Mouse (Mus musculus) MEL (cell line): ENCODE results near the gene Esrra. TPM values are rescaled to one million over a fixed set of nuclear protein-coding genes. Genes with fewer than 3 reads are reported as not detected.

Source experiments
- DNase-seq: peaks from one replicate; pipeline ENCODE4 v3.0.0; 2011; ENCODE audit warnings: low read depth, low spot score
- H3K27ac ChIP-seq: 2 replicates; pipeline ENCODE4 v1.5.1; 2012; ENCODE audit warnings: low read depth, mild to moderate bottlenecking, control low read depth, low read length, moderate library complexity; ENCODE audit not compliant: control insufficient read depth
- H3K27me3 ChIP-seq, 2 experiments: fragments of 150-350 bp in 1 of 2; sonication (generic) in 1 of 2; 2 replicates each; pipeline ENCODE4 v1.6.1; 2012; ENCODE audit warnings: low read length in 2 of 2, mild to moderate bottlenecking in 2 of 2, improper control_type of control experiment in 1 of 2, moderate library complexity in 1 of 2; ENCODE audit not compliant: insufficient read depth in 2 of 2, control insufficient read depth in 1 of 2
- H3K36me3 ChIP-seq, 2 experiments: 2 replicates each; pipeline ENCODE4 v1.6.1; 2012 to 2014; ENCODE audit warnings: low read length in 2 of 2, improper control_type of control experiment in 1 of 2, inconsistent platforms in 1 of 2, mild to moderate bottlenecking in 1 of 2; ENCODE audit not compliant: insufficient read depth in 2 of 2, control insufficient read depth in 1 of 2
- H3K4me1 ChIP-seq, 2 experiments: fragments of 150-350 bp in 1 of 2; sonication (generic) in 1 of 2; 2 replicates each; pipeline ENCODE4 v1.6.1; 2012; ENCODE audit warnings: low read length in 2 of 2, improper control_type of control experiment in 1 of 2, mild to moderate bottlenecking in 1 of 2; ENCODE audit not compliant: insufficient read depth in 2 of 2, control insufficient read depth in 1 of 2
- H3K4me3 ChIP-seq, 2 experiments: fragments of 150-350 bp in 1 of 2; sonication (generic) in 1 of 2; 2 replicates each; pipeline ENCODE4 v1.5.1; 2012; ENCODE audit warnings: low read depth in 2 of 2, low read length in 2 of 2, mild to moderate bottlenecking in 2 of 2, moderate library complexity in 2 of 2, control low read depth in 1 of 2, improper control_type of control experiment in 1 of 2; ENCODE audit not compliant: control insufficient read depth in 1 of 2, insufficient read depth in 1 of 2
- H3K79me2 ChIP-seq: 2 replicates; pipeline ENCODE4 v1.6.1; 2012; ENCODE audit warnings: mild to moderate bottlenecking, low read length, moderate library complexity; ENCODE audit not compliant: control insufficient read depth, poor library complexity, insufficient read depth
- H3K9ac ChIP-seq: 2 replicates; pipeline ENCODE4 v1.6.1; 2012; ENCODE audit warnings: low read depth, mild to moderate bottlenecking, control low read depth, low read length, moderate library complexity; ENCODE audit not compliant: control insufficient read depth, poor library complexity, severe bottlenecking
- H3K9me3 ChIP-seq: fragments of 150-350 bp; sonication (generic); replicated peaks from 2 replicates; pipeline ENCODE4 v1.6.1; 2012; ENCODE audit warnings: mild to moderate bottlenecking, low read length, improper control_type of control experiment, moderate library complexity; ENCODE audit not compliant: insufficient read depth
- CHD1 ChIP-seq: IDR thresholded peaks from 2 replicates; pipeline ENCODE4 v1.6.1; 2012; ENCODE audit warnings: low read depth, mild to moderate bottlenecking, inconsistent platforms, low read length, improper control_type of control experiment
- CTCF ChIP-seq, 3 experiments: IDR thresholded peaks in 2 of 3; conservative IDR thresholded peaks in 1 of 3; 2 replicates each; pipeline ENCODE4 v1.5.1; 2011 to 2012; ENCODE audit warnings: low read length in 3 of 3, low read depth in 2 of 3, mild to moderate bottlenecking in 2 of 3, improper control_type of control experiment in 1 of 3, inconsistent platforms in 1 of 3, mixed read lengths in 1 of 3, moderate library complexity in 1 of 3; ENCODE audit not compliant: control insufficient read depth in 1 of 3, insufficient read depth in 1 of 3, poor library complexity in 1 of 3, severe bottlenecking in 1 of 3
- E2F4 ChIP-seq: IDR thresholded peaks from 2 replicates; pipeline ENCODE4 v1.6.1; 2011; ENCODE audit warnings: low read depth, low read length, improper control_type of control experiment, borderline replicate concordance
- ELF1 ChIP-seq: IDR thresholded peaks from 2 replicates; pipeline ENCODE4 v1.6.1; 2014; ENCODE audit warnings: low read depth, mild to moderate bottlenecking, inconsistent platforms, low read length, improper control_type of control experiment, moderate library complexity
- ETS1 ChIP-seq: IDR thresholded peaks from 2 replicates; pipeline ENCODE4 v1.6.1; 2012; ENCODE audit warnings: low read depth, mild to moderate bottlenecking, inconsistent platforms, low read length, improper control_type of control experiment, moderate library complexity
- GATA1 ChIP-seq: IDR thresholded peaks from 2 replicates; pipeline ENCODE4 v1.6.1; 2011; ENCODE audit warnings: low read depth, low read length, improper control_type of control experiment
- JUND ChIP-seq: IDR thresholded peaks from 2 replicates; pipeline ENCODE4 v1.6.1; 2011; ENCODE audit warnings: low read depth, mild to moderate bottlenecking, improper control_type of control experiment, low read length
- MAZ ChIP-seq: IDR thresholded peaks from 2 replicates; pipeline ENCODE4 v1.6.1; 2012; ENCODE audit warnings: low read depth, mild to moderate bottlenecking, inconsistent platforms, low read length, improper control_type of control experiment
- MEF2A ChIP-seq: IDR thresholded peaks from 2 replicates; pipeline ENCODE4 v1.6.1; 2014; ENCODE audit warnings: low read depth, mild to moderate bottlenecking, inconsistent platforms, low read length, improper control_type of control experiment; ENCODE audit not compliant: poor library complexity, insufficient replicate concordance, severe bottlenecking; ENCODE audit errors: extremely low read depth
- MYC ChIP-seq: IDR thresholded peaks from 2 replicates; pipeline ENCODE4 v1.6.1; 2011; ENCODE audit warnings: low read depth, mild to moderate bottlenecking, low read length, improper control_type of control experiment, moderate library complexity
- NELFE ChIP-seq: IDR thresholded peaks from 2 replicates; pipeline ENCODE4 v1.6.1; 2011; ENCODE audit warnings: low read depth, low read length, improper control_type of control experiment
- NRF1 ChIP-seq: IDR thresholded peaks from 2 replicates; pipeline ENCODE4 v1.6.1; 2014; ENCODE audit warnings: low read depth, mild to moderate bottlenecking, inconsistent platforms, low read length, improper control_type of control experiment, moderate library complexity; ENCODE audit not compliant: poor library complexity, insufficient read depth, severe bottlenecking
- POLR2AphosphoS2 ChIP-seq: IDR thresholded peaks from 2 replicates; pipeline ENCODE4 v1.6.1; 2011; ENCODE audit warnings: low read length, improper control_type of control experiment
- POLR2AphosphoS5 ChIP-seq: IDR thresholded peaks from 2 replicates; pipeline ENCODE4 v1.6.1; 2012; ENCODE audit warnings: low read depth, borderline replicate concordance, mild to moderate bottlenecking, inconsistent platforms, low read length, moderate library complexity, mixed read lengths
- RAD21 ChIP-seq: IDR thresholded peaks from 2 replicates; pipeline ENCODE4 v1.6.1; 2011; ENCODE audit warnings: mild to moderate bottlenecking, low read depth, low read length, improper control_type of control experiment
- SMC3 ChIP-seq: IDR thresholded peaks from 2 replicates; pipeline ENCODE4 v1.6.1; 2011; ENCODE audit warnings: low read depth, low read length, improper control_type of control experiment
- TAL1 ChIP-seq: IDR thresholded peaks from 2 replicates; pipeline ENCODE4 v1.6.1; 2012; ENCODE audit warnings: mild to moderate bottlenecking, inconsistent platforms, low read length, moderate library complexity, mixed read lengths
- TBP ChIP-seq: IDR thresholded peaks from 2 replicates; pipeline ENCODE4 v1.8.0; 2011; ENCODE audit warnings: low read depth, low read length, improper control_type of control experiment
- USF2 ChIP-seq, 2 experiments: IDR thresholded peaks; 2 replicates each; pipeline ENCODE4 v1.6.1; 2011 to 2012; ENCODE audit warnings: improper control_type of control experiment in 2 of 2, low read length in 2 of 2, borderline replicate concordance in 1 of 2, inconsistent platforms in 1 of 2, low read depth in 1 of 2, mild to moderate bottlenecking in 1 of 2; ENCODE audit not compliant: insufficient read depth in 1 of 2
- ZC3H11A ChIP-seq: IDR thresholded peaks from 2 replicates; pipeline ENCODE4 v1.6.1; 2012; ENCODE audit warnings: low read depth, mild to moderate bottlenecking, inconsistent platforms, low read length, improper control_type of control experiment
- ZMIZ1 ChIP-seq: IDR thresholded peaks from 2 replicates; pipeline ENCODE4 v1.6.1; 2012; ENCODE audit warnings: low read depth, mild to moderate bottlenecking, inconsistent platforms, low read length, improper control_type of control experiment, moderate library complexity
- polyA plus RNA-seq, 2 experiments: library from polyadenylated mRNA; stranded (reverse) in 1 of 2; unstranded in 1 of 2; fragments of >175 nt in 1 of 2; fragments of >200 nt in 1 of 2; gene quantifications; 2 replicates each; pipeline versions ENCODE4 v1.2.1 to v1.2.4; 2012; ENCODE audit warnings: low replicate concordance in 2 of 2, low read depth in 1 of 2; ENCODE audit not compliant: insufficient read length in 2 of 2, insufficient read depth in 1 of 2, missing spikeins in 1 of 2
- total RNA-seq: library from RNA; depleted of rRNA; stranded (reverse); fragments of 300-350 nt; gene quantifications from 2 replicates; pipeline ENCODE4 v1.2.3, GENCODE M21; 2012

Gene Esrra
- total and polyA plus RNA-seq, 3 experiments, result 32.5 to 40.9 TPM; not detected in 1

DNA sequence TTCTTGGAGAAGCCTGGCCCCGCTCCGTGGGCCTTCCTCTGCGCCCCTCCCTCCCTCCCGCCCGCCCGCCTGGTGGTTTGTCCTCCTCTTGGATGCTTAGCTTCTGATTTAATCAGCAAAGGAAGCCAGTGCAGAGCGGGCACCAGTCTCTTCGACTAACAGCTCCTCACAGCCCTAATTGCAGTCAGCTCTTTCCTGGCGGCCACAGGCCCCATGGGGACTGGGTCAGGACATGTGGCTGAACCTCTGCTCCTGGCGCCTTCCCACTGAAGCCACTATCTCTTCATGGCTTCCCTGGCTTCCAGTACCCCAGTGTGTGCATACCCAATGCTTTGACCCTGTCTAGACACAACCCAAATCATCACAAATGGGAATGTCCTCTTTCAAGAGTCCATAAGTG lies 34.8 kb upstream of the Esrra start:
- Histone ChIP-seq H3K27me3 (no peaks in the 10 kb centered on the region), H3K9me3 (no peaks in the 10 kb centered on the region), H3K4me1 (0 out of 4 replicates have a peak, but pooled peaks cover 0 to 3% of the 10 kb centered on the region in 2 experiments), H3K79me2 (peaks cover 1% of the 10 kb centered on the region; the same call in 1 of the 2 replicates)
- no peak for DNase-seq
- no peak for TF ChIP-seq MAZ
- no peak for TF ChIP-seq MEF2A
- no peak for TF ChIP-seq CTCF (IDR thresholded peaks at IDR 0.05 in 2 of 3, conservative IDR thresholded peaks at IDR 0.05 in 1 of 3; ENCODE audit: control insufficient read depth in 1 of 3, insufficient read depth in 1 of 3, low read depth in 2 of 3, low read length in 3 of 3, poor library complexity in 1 of 3, severe bottlenecking in 1 of 3)
- no peak for TF ChIP-seq ZC3H11A
- no peak for TF ChIP-seq POLR2AphosphoS2
- TF ChIP-seq JUND, result no peak
- no peak for TF ChIP-seq TAL1
- no peak for TF ChIP-seq TBP
- no peak for TF ChIP-seq E2F4
- TF ChIP-seq ETS1, result no peak
- no peak for TF ChIP-seq NELFE
- TF ChIP-seq, all 39 proteins: peak for 0
- H3K27ac ChIP-seq, result no peak overlapping the region
- H3K4me3 ChIP-seq, result no peak overlapping the region
- H3K9ac ChIP-seq, result no peak overlapping the region
- peaks cover 2 to 3% of the 10 kb centered on the region in 2 experiments; a peak in 2 of 4 replicates for H3K36me3 ChIP-seq

DNA sequence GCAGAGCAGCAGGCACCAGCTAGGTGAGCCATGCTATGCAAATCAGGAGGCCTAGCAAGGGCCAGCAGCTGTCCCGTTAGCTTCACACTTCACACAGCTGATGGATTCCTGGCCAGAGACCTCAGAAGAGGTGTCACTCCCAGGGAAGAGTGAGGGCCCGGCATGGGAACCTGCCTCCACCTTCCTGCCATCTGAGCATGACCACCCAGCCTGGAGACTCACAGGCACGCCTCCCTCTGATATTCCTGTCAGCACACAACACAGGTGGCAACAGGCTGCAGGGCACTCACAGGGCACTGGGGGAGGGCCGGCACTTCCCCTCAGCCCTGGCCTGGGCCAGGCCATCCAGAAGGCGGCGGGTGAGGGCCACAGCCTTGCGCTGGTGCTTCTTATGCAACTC lies 33.8 kb upstream of the Esrra start:
- Histone ChIP-seq H3K27ac (no peak overlapping the region), H3K79me2 (peaks cover 1% of the 10 kb centered on the region; the same call in 1 of the 2 replicates), H3K27me3 (no peaks in the 10 kb centered on the region), H3K4me3 (no peak overlapping the region), H3K4me1 (0 out of 4 replicates have a peak, but pooled peaks cover 0 to 3% of the 10 kb centered on the region in 2 experiments), H3K36me3 (peaks cover 2 to 3% of the 10 kb centered on the region in 2 experiments; a peak in 2 of 4 replicates), H3K9me3 (no peaks in the 10 kb centered on the region), H3K9ac (no peak overlapping the region)
- TF ChIP-seq GATA1 (no peak), CHD1 (no peak), POLR2AphosphoS5 (no peak), NRF1 (no peak), JUND (no peak), USF2 (IDR thresholded peaks at IDR 0.05; ENCODE audit: borderline replicate concordance in 1 of 2, insufficient read depth in 1 of 2, low read depth in 1 of 2, low read length in 2 of 2) (no peak), ELF1 (no peak), MYC (no peak), ZMIZ1 (no peak), TAL1 (no peak), ZC3H11A (no peak), SMC3 (no peak), RAD21 (no peak)
- no peak for DNase-seq
